Mouse (Mus musculus): ENCODE measurements around the gene Sh3tc1.

GRCm38 (mm10) chr5:35713649-35714354 is 26.0 kb downstream of the Sh3tc1 start:
- TF ChIP-seq POLR2A (IDR thresholded peaks at IDR 0.05; ENCODE audit: control insufficient read depth, low read depth, low read length) (no peak), CTCF (IDR thresholded peaks at IDR 0.05; ENCODE audit: control insufficient read depth, insufficient read depth, insufficient replicate concordance, low read depth, low read length) (peak; percentile 72; the same call in 1 of the 2 replicates)
